Mouse (Mus musculus): ENCODE measurements around the gene Pdzd2. TPM values are rescaled to one million over a fixed set of nuclear protein-coding genes. Genes with fewer than 3 reads are reported as not detected.

Gene Pdzd2
- total RNA-seq, 2 experiments from 2014 or later, result 15.5 to 20.4 TPM

GRCm38 (mm10) chr15:12490969-12491368, 248.8 kb downstream of the Pdzd2 start:
- DNase-seq (ENCODE audit: low spot score in 2 of 2), result peak in 1 of 2 experiments; percentile 28

- peak; percentile 12 to 19 for DNase-seq (ENCODE audit: low spot score in 2 of 2)
Measured at GRCm38 (mm10) chr15:12490527-12490926, 249.2 kb downstream of the Pdzd2 start.

- no peak for DNase-seq (ENCODE audit: low spot score in 2 of 2)
Measured at GRCm38 (mm10) chr15:12488316-12488715, 251.4 kb downstream of the Pdzd2 start.

- no peak for DNase-seq (ENCODE audit: low spot score in 2 of 2)
Measured at GRCm38 (mm10) chr15:12481261-12481660, 258.5 kb downstream of the Pdzd2 start.

GRCm38 (mm10) chr15:12480369-12480768, 259.4 kb downstream of the Pdzd2 start:
- no peak for DNase-seq (ENCODE audit: low spot score in 2 of 2)

GRCm38 (mm10) chr15:12479326-12479725, 260.4 kb downstream of the Pdzd2 start:
- no peak for DNase-seq (ENCODE audit: low spot score in 2 of 2)

GRCm38 (mm10) chr15:12473596-12473995, 266.1 kb downstream of the Pdzd2 start:
- DNase-seq (ENCODE audit: low spot score in 2 of 2), result no peak

GRCm38 (mm10) chr15:12472646-12473045, 267.1 kb downstream of the Pdzd2 start:
- no peak for DNase-seq (ENCODE audit: low spot score in 2 of 2)

GRCm38 (mm10) chr15:12470900-12471838, 268.6 kb downstream of the Pdzd2 start:
- DNase-seq (ENCODE audit: low spot score in 2 of 2), result no peak

- DNase-seq (ENCODE audit: low spot score in 2 of 2), result no peak
Measured at GRCm38 (mm10) chr15:12468625-12469024, 271.1 kb downstream of the Pdzd2 start.

GRCm38 (mm10) chr15:12465748-12466147, 274.0 kb downstream of the Pdzd2 start:
- DNase-seq (ENCODE audit: low spot score in 2 of 2), result no peak

GRCm38 (mm10) chr15:12456808-12457207, 282.9 kb downstream of the Pdzd2 start:
- DNase-seq (ENCODE audit: low spot score in 2 of 2), result no peak

- DNase-seq (ENCODE audit: low spot score in 2 of 2), result no peak
Measured at GRCm38 (mm10) chr15:12453343-12453742, 286.4 kb downstream of the Pdzd2 start.

GRCm38 (mm10) chr15:12452141-12452995, 287.4 kb downstream of the Pdzd2 start:
- DNase-seq (ENCODE audit: low spot score in 2 of 2), result no peak

- no peak for DNase-seq (ENCODE audit: low spot score in 2 of 2)
Measured at GRCm38 (mm10) chr15:12451448-12451847, 288.3 kb downstream of the Pdzd2 start.

GRCm38 (mm10) chr15:12450790-12451189, 288.9 kb downstream of the Pdzd2 start:
- DNase-seq (ENCODE audit: low spot score in 2 of 2), result no peak

- DNase-seq (ENCODE audit: low spot score in 2 of 2), result no peak
Measured at GRCm38 (mm10) chr15:12449321-12449720, 290.4 kb downstream of the Pdzd2 start.

- DNase-seq (ENCODE audit: low spot score in 2 of 2), result no peak
Measured at GRCm38 (mm10) chr15:12447021-12447434, 292.7 kb downstream of the Pdzd2 start.

- DNase-seq (ENCODE audit: low spot score in 2 of 2), result no peak
Measured at GRCm38 (mm10) chr15:12444551-12444950, 295.2 kb downstream of the Pdzd2 start.

GRCm38 (mm10) chr15:12439351-12439751, 300.4 kb downstream of the Pdzd2 start:
- no peak for DNase-seq (ENCODE audit: low spot score in 2 of 2)

GRCm38 (mm10) chr15:12438691-12439090, 301.0 kb downstream of the Pdzd2 start:
- DNase-seq (ENCODE audit: low spot score in 2 of 2), result no peak

- DNase-seq (ENCODE audit: low spot score in 2 of 2), result no peak
Measured at GRCm38 (mm10) chr15:12438081-12438480, 301.6 kb downstream of the Pdzd2 start.

All from adrenal gland, postnatal 4 days (tissue).